Mouse (Mus musculus) G1E (cell line): Measurements from ENCODE around the gene Apoa2.

Experiments
- CTCF ChIP-seq: IDR thresholded peaks from 2 replicates; pipeline ENCODE4 v1.5.1; 2012; ENCODE audit warnings: low read depth, low read length, inconsistent platforms, mixed read lengths
- GATA1 ChIP-seq: IDR thresholded peaks from 2 replicates; pipeline ENCODE4 v1.6.1; 2012; ENCODE audit warnings: borderline replicate concordance, low read length, inconsistent platforms, mixed read lengths
- POLR2AphosphoS5 ChIP-seq: IDR thresholded peaks from 2 replicates; pipeline ENCODE4 v1.6.1; 2012; ENCODE audit warnings: low read depth, low read length, inconsistent platforms; ENCODE audit not compliant: insufficient replicate concordance
- TAL1 ChIP-seq: conservative IDR thresholded peaks from 2 replicates; pipeline ENCODE4 v1.6.1; 2012; ENCODE audit warnings: low read depth, low read length, inconsistent platforms, mixed read lengths

GRCm38 (mm10) chr1:171193093-171193840 lies 31.6 kb upstream of the Apoa2 start:
- TF ChIP-seq CTCF (no peak), TAL1 (no peak), GATA1 (no peak), POLR2AphosphoS5 (no peak)
